Mouse (Mus musculus) gastrocnemius, adult 2 months (tissue): ENCODE data around the gene Asb4. TPM values are rescaled to one million over a fixed set of nuclear protein-coding genes. Genes with fewer than 3 reads are reported as not detected.

ENCODE experiments used
- DNase-seq: peaks from one replicate; pipeline ENCODE4 v3.0.0; 2022
- H3K27ac ChIP-seq: fragments of 200-600 bp; 2 replicates; pipeline ENCODE4 v1.8.1; 2022; ENCODE audit warnings: mild to moderate bottlenecking
- H3K4me3 ChIP-seq: fragments of 200-600 bp; 2 replicates; pipeline ENCODE4 v1.8.1; 2022; ENCODE audit warnings: mild to moderate bottlenecking, moderate library complexity
- CTCF ChIP-seq: fragments of 200-600 bp; IDR thresholded peaks from 2 replicates; pipeline ENCODE4 v1.8.1; 2022; ENCODE audit warnings: antibody characterized with exemption, mild to moderate bottlenecking, moderate library complexity
- intact Hi-C: fragments of 180-260 bp; cut with DNase I; formaldehyde crosslinking; loops from one replicate; pipeline ENCODE4 v1.15.1; 2025
- total RNA-seq, 2 experiments: library from RNA; stranded (reverse); gene quantifications; 2 replicates each; pipeline ENCODE4 v1.2.3; 2021

Asb4 gene
- total RNA-seq, 2 experiments from 2014 or later = 13.1 to 13.4 TPM

DNA sequence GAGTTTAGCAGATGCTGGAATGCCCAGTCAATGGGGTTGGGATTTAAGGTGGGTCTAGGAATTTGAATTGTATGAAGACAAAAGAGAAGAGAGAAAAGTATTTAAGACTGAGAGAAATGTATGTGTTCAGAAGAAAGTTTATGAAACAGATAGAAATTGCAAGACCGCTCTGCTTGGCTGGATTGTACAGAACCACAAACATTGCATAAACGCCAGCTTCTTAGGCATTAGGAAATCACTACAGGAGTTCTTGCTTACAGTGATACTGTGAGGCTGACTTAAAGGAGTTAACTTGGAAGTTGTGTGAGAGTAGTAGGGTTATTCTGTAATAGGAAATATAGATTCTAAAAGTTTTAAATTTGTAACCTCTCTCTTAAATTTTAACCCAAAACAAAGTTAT is 89.5 kb downstream of the Asb4 start:
- H3K27ac ChIP-seq = no peak overlapping the region
- no peak for TF ChIP-seq CTCF
- intact Hi-C loops = no loop called here
- no peak overlapping the region for H3K4me3 ChIP-seq
- no peak for DNase-seq

DNA sequence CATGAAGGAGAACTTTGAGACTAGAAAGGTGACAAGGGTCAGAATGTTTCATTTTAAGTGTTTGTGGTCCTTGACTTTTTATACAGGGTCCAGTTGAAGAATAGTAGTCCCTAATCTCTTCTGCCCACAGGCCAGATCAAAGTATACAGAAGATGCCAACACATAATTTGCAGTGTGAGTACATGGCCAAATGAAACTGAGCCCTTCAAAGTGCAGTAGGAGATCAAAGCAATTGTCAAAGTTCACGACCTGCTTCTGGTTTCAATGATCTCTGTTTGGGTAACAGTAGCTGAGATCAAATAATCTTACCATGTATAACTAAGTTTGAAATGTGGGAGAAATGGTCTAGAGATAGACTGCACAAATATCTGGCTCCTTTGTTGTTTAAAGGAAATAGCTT is 90.8 kb downstream of the Asb4 start:
- no peak for DNase-seq
- intact Hi-C loops = no loop called here
- no peak for TF ChIP-seq CTCF

DNA sequence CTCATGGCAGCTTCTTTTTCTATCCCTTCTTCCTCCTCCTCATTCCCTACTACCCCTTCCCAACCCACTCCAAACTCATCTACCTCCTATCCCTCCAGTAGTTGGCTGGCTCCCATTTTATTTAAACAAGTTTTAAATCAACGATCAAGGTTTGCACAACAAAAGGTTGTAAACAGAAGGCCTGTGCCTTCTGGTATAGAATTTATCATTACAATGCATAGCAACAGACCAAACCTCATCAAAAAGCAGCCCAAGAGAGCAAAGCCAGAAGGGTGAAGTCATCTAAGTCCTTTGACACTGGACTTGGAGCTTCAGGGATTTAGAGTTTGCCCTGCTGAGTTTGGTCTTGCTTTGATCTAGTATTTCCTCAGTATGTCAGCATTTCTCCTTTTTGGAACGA is 97.9 kb downstream of the Asb4 start:
- intact Hi-C loops = no loop called here
- no peak for TF ChIP-seq CTCF
- Histone ChIP-seq H3K27ac (no peak overlapping the region), H3K4me3 (no peak overlapping the region)
- DNase-seq = no peak

More for the DNA sequence above, 90.8 kb downstream of the Asb4 start:
- no peak overlapping the region for H3K27ac ChIP-seq
- no peak overlapping the region for H3K4me3 ChIP-seq

DNA sequence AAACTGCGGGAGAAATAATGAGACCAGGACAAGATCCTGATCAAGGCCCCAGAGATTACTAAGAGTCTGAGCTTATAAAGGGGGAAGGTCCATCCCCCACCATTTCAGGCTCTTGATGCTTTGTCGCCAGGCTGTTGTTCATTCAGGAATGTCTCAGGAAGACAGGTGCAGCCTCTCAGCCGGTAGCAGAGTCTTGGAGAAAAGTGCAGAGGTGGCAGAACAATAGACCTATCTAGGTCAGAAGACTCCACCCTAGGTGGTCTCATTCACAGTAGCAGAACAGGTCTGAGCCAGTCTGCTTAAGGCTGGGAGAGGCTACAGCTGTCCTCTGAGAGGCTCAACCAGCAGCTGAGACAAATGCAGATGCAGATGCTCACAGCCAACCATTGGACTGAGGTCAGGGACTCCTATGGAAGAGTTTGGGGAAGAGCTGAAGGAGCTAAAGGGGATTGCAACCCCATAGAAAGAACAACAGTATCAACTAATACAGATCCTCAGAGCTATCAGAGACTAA is 99.1 kb downstream of the Asb4 start:
- no peak for TF ChIP-seq CTCF
- Histone ChIP-seq H3K27ac (no peak overlapping the region), H3K4me3 (no peak overlapping the region)
- DNase-seq = no peak
- intact Hi-C loops = no loop called here

Other genes with a start within 250 kb of the Asb4 start
- under 1 TPM in 1 of 2 experiments, not detected in 1; 0.31 TPM for gene Pon1, start 189.4 kb upstream of the Asb4 start, total RNA-seq
- gene Pon3, start 127.1 kb upstream of the Asb4 start, total RNA-seq = 10 to 100 TPM; 33.2 to 35.8 TPM
- 10 to 100 TPM; 14.8 to 14.9 TPM for gene Pon2, start 84.9 kb upstream of the Asb4 start, total RNA-seq
- 1,000 to 10,000 TPM in 1 of 2 experiments, 100 to 1,000 TPM in 1; 484 to 1,239 TPM for gene Pdk4, start 112.9 kb downstream of the Asb4 start, total RNA-seq